In genomic region chr17:13564800-13565199, GRCm38 (mm10) we compare ENCODE assay signal across 17 mouse cellular contexts.
"Had no signal": no experiment of that assay in that cellular context is flagged by ENCODE, and none has a peak within 500 bp of the region (broad histone marks: within the 10 kb centered on the region; RNA-seq: fewer than 3 reads in every experiment).

No protein-coding gene starts in this region.

- H3K9ac ChIP-seq: lung, embryonic 14.5 days; midbrain, embryonic 12.5 days; neural tube, embryonic 13.5 days; neural tube, embryonic 15.5 days had no signal

- DNase-seq: lung, embryonic 14.5 days; lung, postnatal 10 days; midbrain, embryonic 14.5 days; retina, postnatal 1 day; right cerebral cortex, adult 18-20 months; right cerebral cortex, postnatal 25 days; right cerebral cortex, postnatal 4 days; spleen, adult 18-20 months; thymus, adult 18-20 months; thymus, postnatal 14 days; thymus, postnatal 36 days had no signal

- H3K27ac ChIP-seq: midbrain, embryonic 10.5 days; midbrain, embryonic 12.5 days; neural tube, embryonic 13.5 days; neural tube, embryonic 15.5 days had no signal

- H3K36me3 ChIP-seq: midbrain, embryonic 10.5 days; midbrain, embryonic 12.5 days; neural tube, embryonic 13.5 days; neural tube, embryonic 15.5 days had no signal

- H3K9me3 ChIP-seq: midbrain, embryonic 10.5 days; midbrain, embryonic 12.5 days; neural tube, embryonic 13.5 days; neural tube, embryonic 15.5 days had no signal

- H3K4me2 ChIP-seq: lung, embryonic 14.5 days; midbrain, embryonic 12.5 days; neural tube, embryonic 13.5 days; neural tube, embryonic 15.5 days had no signal

- H3K4me1 ChIP-seq: midbrain, embryonic 10.5 days; midbrain, embryonic 12.5 days; neural tube, embryonic 13.5 days; neural tube, embryonic 15.5 days had no signal

- H3K27me3 ChIP-seq: midbrain, embryonic 12.5 days; neural tube, embryonic 13.5 days; neural tube, embryonic 15.5 days had no signal

- ATAC-seq: midbrain, embryonic 16.5 days had no signal

- H3K4me3 ChIP-seq: midbrain, embryonic 10.5 days; midbrain, embryonic 12.5 days; myocyte; neural tube, embryonic 13.5 days; neural tube, embryonic 15.5 days had no signal
